Mouse (Mus musculus) hindbrain, embryonic 15.5 days (tissue): ENCODE data around the gene Cfap45. TPM values are rescaled to one million over a fixed set of nuclear protein-coding genes. Genes with fewer than 3 reads are reported as not detected.

Source experiments
- ATAC-seq: fragments of 200-750 bp; cut with Nextera tagmentation; 2 replicates; pipeline ENCODE4 v1.8.0; 2017; ENCODE audit warnings: low read depth, moderate number of reproducible peaks, moderate TSS enrichment; ENCODE audit not compliant: low FRiP score
- H3K27ac ChIP-seq: fragments of 300-500 bp; sonication (generic); replicated peaks from 2 replicates; pipeline ENCODE4 v1.5.1; 2015; ENCODE audit warnings: mild to moderate bottlenecking, inconsistent platforms
- H3K27me3 ChIP-seq: fragments of 300-500 bp; sonication (generic); 2 replicates; pipeline ENCODE4 v1.6.1; 2015; ENCODE audit warnings: control low read depth, inconsistent platforms
- H3K36me3 ChIP-seq: fragments of 300-500 bp; sonication (generic); 2 replicates; pipeline ENCODE4 v1.6.1; 2015; ENCODE audit warnings: control low read depth, inconsistent platforms
- H3K4me1 ChIP-seq: fragments of 300-500 bp; sonication (generic); replicated peaks from 2 replicates; pipeline ENCODE4 v1.6.1; 2015; ENCODE audit warnings: control low read depth, inconsistent platforms
- H3K4me2 ChIP-seq: fragments of 300-500 bp; sonication (generic); 2 replicates; pipeline ENCODE4 v1.6.1; 2015; ENCODE audit warnings: moderate library complexity, mild to moderate bottlenecking, inconsistent platforms
- H3K4me3 ChIP-seq: fragments of 300-500 bp; sonication (generic); 2 replicates; pipeline ENCODE4 v1.5.1; 2015; ENCODE audit warnings: mild to moderate bottlenecking, inconsistent platforms
- H3K9ac ChIP-seq: fragments of 300-500 bp; sonication (generic); 2 replicates; pipeline ENCODE4 v1.6.1; 2015; ENCODE audit warnings: inconsistent platforms
- H3K9me3 ChIP-seq: fragments of 300-500 bp; sonication (generic); 2 replicates; pipeline ENCODE4 v1.6.1; 2016; ENCODE audit warnings: control low read depth, inconsistent platforms
- WGBS: fragments of 180-500 bp; shearing (Covaris S2); methylation state at CpG from one replicate; pipeline ENCODE4 v1.1.7; 2015; 5-methylcytosine and 5-hydroxymethylcytosine counted together
- polyA plus RNA-seq: library from polyadenylated mRNA; unstranded; fragments of >200 nt; fragmentation: Nextera tagmentation; extraction: Ambion mirVana; gene quantifications from 2 replicates; pipeline ENCODE4 v1.2.1, GENCODE M21; 2015

Gene Cfap45
- polyA plus RNA-seq, 1 experiment from 2014 or later: 4.6 TPM

DNA sequence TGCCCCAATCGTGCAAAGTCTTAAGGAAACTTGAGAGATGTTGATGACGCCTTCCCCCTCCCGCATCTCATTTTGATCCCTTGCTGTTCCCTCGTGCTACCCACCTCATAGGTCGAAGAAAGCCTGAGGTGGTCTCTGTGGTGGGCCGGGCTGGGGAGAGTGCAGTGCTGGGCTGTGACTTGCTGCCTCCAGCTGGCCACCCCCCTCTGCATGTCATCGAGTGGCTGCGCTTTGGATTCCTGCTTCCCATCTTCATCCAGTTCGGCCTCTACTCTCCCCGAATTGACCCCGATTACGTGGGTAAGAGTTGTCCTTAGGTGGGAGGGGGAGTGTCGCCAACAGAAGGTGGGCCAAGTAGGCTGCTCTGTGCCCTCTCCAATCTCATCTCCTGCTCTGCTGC lies 35.9 kb upstream of the Cfap45 start:
- H3K9me3 ChIP-seq: no peaks in the 10 kb centered on the region
- WGBS: 53% methylated on average over 13 of the region's 13 CpGs

DNA sequence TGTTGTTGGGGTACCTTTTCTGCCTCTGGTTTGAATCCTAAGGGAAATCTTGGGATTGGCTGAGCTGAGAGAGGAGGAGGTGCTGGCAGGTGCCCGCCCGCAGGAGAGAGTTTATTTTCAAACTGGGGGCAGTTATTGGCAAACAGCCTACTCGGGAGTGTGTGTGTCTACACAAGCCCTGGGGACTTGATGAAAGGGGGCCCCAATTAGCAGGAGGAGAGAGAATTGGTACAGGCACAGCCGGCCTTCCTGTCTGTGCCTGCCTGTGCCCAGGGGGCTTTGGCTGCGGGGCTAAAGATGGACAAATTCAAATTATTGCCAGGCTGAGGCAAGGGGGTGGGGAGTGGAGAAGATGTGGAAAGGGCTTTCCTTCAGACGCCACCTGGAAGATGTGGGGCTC lies 34.8 kb upstream of the Cfap45 start:
- no peaks in the 10 kb centered on the region for H3K27me3 ChIP-seq
- no peaks in the 10 kb centered on the region for H3K36me3 ChIP-seq
- H3K27ac ChIP-seq: no peak overlapping the region; the same call in 1 of the 2 replicates
- H3K4me2 ChIP-seq: peak overlapping the region; percentile 86
- no peaks in the 10 kb centered on the region for H3K9me3 ChIP-seq
- ATAC-seq: no peak
- WGBS: 11% methylated on average over 6 of the region's 6 CpGs
- H3K9ac ChIP-seq: peak overlapping the region; percentile 30
- peaks cover 73% of the 10 kb centered on the region for H3K4me1 ChIP-seq
- H3K4me3 ChIP-seq: peak overlapping the region; percentile 14

More for the DNA sequence above, 35.9 kb upstream of the Cfap45 start:
- H3K4me3 ChIP-seq: peak overlapping the region; percentile 53
- peak overlapping the region; percentile 86 for H3K4me2 ChIP-seq
- H3K4me1 ChIP-seq: peaks cover 63% of the 10 kb centered on the region
- no peak for ATAC-seq
- H3K27ac ChIP-seq: no peak overlapping the region
- H3K36me3 ChIP-seq: no peaks in the 10 kb centered on the region
- 0 out of 2 replicates have a peak, but pooled peaks cover 4% of the 10 kb centered on the region for H3K27me3 ChIP-seq
- peak overlapping the region; percentile 4; the same call in 1 of the 2 replicates for H3K9ac ChIP-seq

DNA sequence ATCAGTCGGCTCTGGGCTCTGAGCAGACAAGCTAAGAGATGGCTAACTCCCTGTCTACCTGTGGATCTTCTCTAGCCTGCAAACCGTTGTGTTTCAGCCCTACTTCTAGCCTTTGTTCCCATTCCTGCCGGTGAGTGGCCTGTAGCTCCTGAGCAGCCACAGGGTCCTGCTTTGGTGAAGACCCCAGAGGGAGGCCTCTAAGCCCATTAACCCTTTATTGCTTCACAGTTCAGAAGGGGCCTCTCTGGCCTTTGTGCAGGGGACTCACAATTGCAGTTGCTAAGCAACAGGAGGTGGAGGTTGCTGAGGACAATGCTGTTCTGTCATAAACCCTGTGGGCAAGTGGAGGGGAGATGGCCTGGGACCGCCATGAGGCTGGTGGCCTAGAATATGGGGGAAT lies 34.4 kb upstream of the Cfap45 start:
- H3K27ac ChIP-seq: no peak overlapping the region; the same call in 1 of the 2 replicates
- no peaks in the 10 kb centered on the region for H3K9me3 ChIP-seq
- peak overlapping the region; percentile 86 for H3K4me2 ChIP-seq
- peak overlapping the region; percentile 14 for H3K4me3 ChIP-seq
- WGBS: 12% methylated on average over 4 of the region's 4 CpGs
- peak overlapping the region; percentile 30 for H3K9ac ChIP-seq
- H3K27me3 ChIP-seq: no peaks in the 10 kb centered on the region
- H3K4me1 ChIP-seq: peaks cover 70% of the 10 kb centered on the region
- ATAC-seq: no peak
- H3K36me3 ChIP-seq: no peaks in the 10 kb centered on the region

DNA sequence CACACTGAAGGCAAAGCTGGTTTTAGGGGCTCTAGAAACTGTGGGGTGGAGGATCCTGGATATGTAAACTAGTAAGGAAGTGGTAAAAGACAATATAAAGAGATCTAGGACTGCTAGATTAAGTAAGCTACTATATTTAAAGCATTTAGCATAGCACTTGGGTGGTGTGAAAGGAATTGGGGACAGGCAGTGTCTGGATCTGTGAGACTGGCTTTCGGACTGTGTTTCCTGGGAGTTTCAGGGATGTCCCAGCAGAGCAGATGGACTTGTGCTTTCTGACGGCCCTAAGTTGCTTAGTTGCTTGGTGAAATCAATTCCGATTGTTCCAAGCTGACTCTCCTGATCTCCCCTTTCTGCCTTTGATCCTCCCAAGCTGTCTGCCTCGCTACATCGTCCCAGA lies 34.0 kb upstream of the Cfap45 start:
- Histone ChIP-seq H3K9ac (peak overlapping the region; percentile 18; the same call in 1 of the 2 replicates), H3K9me3 (no peaks in the 10 kb centered on the region), H3K4me1 (peaks cover 66% of the 10 kb centered on the region), H3K27me3 (no peaks in the 10 kb centered on the region), H3K4me2 (peak overlapping the region; percentile 86), H3K36me3 (peaks cover 1% of the 10 kb centered on the region; the same call in 1 of the 2 replicates), H3K4me3 (peak overlapping the region; percentile 14; the same call in 1 of the 2 replicates), H3K27ac (no peak overlapping the region)
- 39% methylated on average over 5 of the region's 5 CpGs for WGBS
- no peak for ATAC-seq

DNA sequence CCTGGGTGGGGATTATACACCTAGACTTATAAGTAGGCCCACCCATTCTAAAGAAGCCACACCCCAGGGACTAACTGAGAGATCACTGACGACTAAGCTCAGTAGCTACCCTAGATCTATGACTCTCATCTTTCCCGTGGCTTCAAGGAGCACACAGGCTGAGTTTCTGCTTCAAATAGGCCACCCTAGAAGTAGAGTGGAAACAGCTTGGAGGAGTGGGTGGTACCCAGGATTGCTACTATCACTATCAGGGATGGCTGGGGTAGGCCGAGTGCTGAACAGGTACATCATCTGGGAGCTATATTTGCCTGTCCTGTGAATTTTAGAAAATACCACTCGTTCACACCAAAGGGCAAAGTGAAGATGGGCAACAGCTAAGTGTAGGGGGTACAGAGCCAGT lies 32.7 kb upstream of the Cfap45 start:
- Histone ChIP-seq H3K9me3 (no peaks in the 10 kb centered on the region), H3K4me2 (no peak overlapping the region), H3K27ac (no peak overlapping the region), H3K36me3 (peaks cover 6% of the 10 kb centered on the region; the same call in 1 of the 2 replicates), H3K4me1 (peaks cover 60% of the 10 kb centered on the region), H3K27me3 (no peaks in the 10 kb centered on the region), H3K4me3 (no peak overlapping the region), H3K9ac (no peak overlapping the region)
- ATAC-seq: no peak
- 92% methylated on average over 4 of the region's 4 CpGs for WGBS

DNA sequence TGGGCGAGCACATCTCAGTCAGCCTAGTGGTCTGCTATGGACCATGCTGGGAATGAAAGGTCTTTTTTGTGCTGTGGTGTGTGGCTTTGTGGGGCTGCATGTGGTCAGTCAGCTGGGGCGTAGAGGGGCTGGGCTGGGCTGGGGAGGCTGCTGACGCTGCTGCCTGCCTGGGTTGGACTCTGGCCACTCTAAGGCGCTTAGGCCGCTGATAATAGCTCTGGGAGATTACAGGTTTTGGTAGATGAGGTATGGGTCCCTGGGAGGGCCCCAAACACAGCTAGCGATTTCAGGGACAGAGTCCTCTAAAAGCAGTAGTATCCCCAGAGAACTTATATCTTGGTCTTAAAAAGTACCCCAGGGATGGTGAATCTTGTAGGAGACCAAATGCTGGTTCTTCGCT lies 31.8 kb upstream of the Cfap45 start:
- Histone ChIP-seq H3K27ac (no peak overlapping the region), H3K4me3 (no peak overlapping the region), H3K9me3 (no peaks in the 10 kb centered on the region), H3K27me3 (no peaks in the 10 kb centered on the region), H3K9ac (no peak overlapping the region), H3K36me3 (peaks cover 6% of the 10 kb centered on the region; the same call in 1 of the 2 replicates), H3K4me2 (no peak overlapping the region), H3K4me1 (peaks cover 50% of the 10 kb centered on the region)
- ATAC-seq: no peak
- WGBS: 84% methylated on average over 7 of the region's 7 CpGs

DNA sequence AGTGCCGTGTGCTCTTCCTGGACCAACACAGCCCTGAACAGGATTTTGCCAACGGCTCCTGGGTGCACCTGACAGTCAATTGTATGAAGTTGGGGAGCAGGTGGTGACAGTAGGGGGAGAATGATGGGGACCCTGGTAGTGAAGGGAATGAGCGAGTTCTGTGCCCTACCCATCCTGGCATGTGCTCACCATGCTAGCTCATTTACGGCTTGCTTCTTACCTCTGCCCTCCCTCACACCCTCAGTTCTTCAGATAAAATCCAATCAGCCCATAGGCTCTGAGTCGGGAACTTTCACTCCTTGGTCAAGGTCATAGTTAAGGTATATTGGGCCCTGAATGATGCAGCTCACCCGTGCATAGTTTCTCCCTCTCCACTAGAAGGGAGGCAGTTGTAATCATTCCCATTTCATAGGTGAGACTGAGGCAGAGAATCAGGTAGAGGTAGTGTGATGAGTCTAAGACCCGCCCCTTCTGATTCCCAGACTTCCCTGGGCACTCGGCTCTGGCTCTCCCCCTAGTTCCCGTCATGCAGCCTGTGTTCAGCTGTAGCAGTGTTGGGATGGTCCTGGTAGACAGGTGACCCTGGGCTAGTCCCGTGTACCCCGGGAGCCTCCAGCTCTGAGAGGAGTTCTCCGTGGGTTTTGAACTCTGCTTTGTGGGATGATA lies 30.9 kb upstream of the Cfap45 start:
- Histone ChIP-seq H3K27ac (no peak overlapping the region), H3K4me1 (peaks cover 41% of the 10 kb centered on the region), H3K9me3 (no peaks in the 10 kb centered on the region), H3K4me2 (peak overlapping the region; percentile 56), H3K4me3 (no peak overlapping the region), H3K36me3 (peaks cover 6% of the 10 kb centered on the region; the same call in 1 of the 2 replicates), H3K27me3 (no peaks in the 10 kb centered on the region), H3K9ac (peak overlapping the region; percentile 35)
- WGBS: 61% methylated on average over 12 of the region's 12 CpGs
- ATAC-seq: peak; percentile 44; the same call in 1 of the 2 replicates

DNA sequence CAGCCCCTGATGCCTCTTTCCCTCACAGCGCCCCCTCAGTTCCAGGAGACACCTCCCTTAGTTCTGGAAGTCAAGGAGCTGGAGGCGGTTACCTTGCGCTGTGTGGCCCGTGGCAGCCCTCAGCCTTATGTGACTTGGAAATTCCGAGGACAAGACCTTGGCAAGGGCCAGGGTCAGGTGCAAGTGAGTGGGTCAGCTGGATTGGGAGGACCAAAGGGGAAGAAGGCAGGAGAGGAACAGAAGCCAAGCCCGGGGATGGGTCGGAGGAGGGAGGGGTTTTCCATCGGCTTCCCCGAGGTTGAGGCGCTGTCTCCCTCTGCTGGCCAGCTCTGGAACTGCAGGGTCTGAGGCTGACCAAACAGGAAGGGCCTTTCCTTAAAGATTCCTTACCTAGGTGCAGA lies 30.3 kb upstream of the Cfap45 start:
- Histone ChIP-seq H3K36me3 (peaks cover 6% of the 10 kb centered on the region; the same call in 1 of the 2 replicates), H3K4me1 (peaks cover 36% of the 10 kb centered on the region), H3K27ac (no peak overlapping the region), H3K4me2 (peak overlapping the region; percentile 56), H3K4me3 (peak overlapping the region; percentile 28), H3K9ac (peak overlapping the region; percentile 35), H3K27me3 (no peaks in the 10 kb centered on the region), H3K9me3 (no peaks in the 10 kb centered on the region)
- ATAC-seq: peak; percentile 46
- 7% methylated on average over 10 of the region's 10 CpGs for WGBS

DNA sequence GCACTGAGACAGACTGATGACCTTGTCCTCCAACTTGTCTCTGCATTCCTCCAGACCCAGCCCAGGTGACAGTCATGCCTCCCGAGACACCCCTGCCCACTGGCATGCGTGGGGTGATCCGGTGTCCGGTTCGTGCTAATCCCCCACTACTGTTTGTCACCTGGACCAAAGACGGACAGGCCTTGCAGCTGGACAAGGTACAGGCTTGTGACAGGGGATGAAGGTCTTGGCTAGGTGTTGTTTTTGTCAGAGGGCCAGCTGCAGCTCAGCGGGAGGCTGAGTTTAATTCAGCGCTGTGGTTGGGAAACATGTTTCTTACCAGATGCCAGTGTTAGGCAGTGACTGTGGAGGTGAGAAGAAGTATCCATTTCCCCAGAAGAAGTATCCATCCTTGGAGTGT lies 28.6 kb upstream of the Cfap45 start:
- H3K9ac ChIP-seq: no peak overlapping the region
- no peaks in the 10 kb centered on the region for H3K27me3 ChIP-seq
- no peak for ATAC-seq
- H3K4me1 ChIP-seq: peaks cover 18% of the 10 kb centered on the region
- 87% methylated on average over 8 of the region's 8 CpGs for WGBS
- no peaks in the 10 kb centered on the region for H3K9me3 ChIP-seq
- no peak overlapping the region for H3K4me2 ChIP-seq
- no peak overlapping the region for H3K4me3 ChIP-seq
- H3K27ac ChIP-seq: no peak overlapping the region
- H3K36me3 ChIP-seq: peaks cover 10% of the 10 kb centered on the region

DNA sequence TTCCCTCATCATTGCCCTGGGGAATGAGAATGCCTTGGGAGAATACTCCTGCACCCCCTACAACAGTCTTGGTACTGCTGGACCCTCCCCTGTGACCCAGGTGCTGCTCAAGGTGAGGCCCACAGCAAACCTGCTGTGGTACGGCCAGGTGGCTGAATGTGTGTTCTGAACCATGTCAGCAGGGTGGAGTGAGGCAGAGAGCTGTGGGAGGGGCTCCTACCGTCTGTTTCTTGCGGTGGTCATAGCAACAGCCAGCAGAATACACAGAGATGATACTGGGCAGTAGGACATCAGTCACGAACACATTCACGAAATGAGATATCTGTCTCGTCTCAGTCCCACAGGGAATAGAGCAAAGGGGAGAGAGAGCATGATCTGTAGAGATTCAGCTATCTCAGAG lies 27.1 kb upstream of the Cfap45 start:
- H3K36me3 ChIP-seq: peaks cover 18% of the 10 kb centered on the region
- no peak overlapping the region for H3K4me2 ChIP-seq
- H3K9ac ChIP-seq: no peak overlapping the region
- H3K27ac ChIP-seq: no peak overlapping the region
- no peak for ATAC-seq
- peaks cover 8% of the 10 kb centered on the region; the same call in 1 of the 2 replicates for H3K27me3 ChIP-seq
- 58% methylated on average over 6 of the region's 6 CpGs for whole genome bisulfite sequencing
- H3K9me3 ChIP-seq: no peaks in the 10 kb centered on the region
- no peak overlapping the region for H3K4me3 ChIP-seq
- H3K4me1 ChIP-seq: peaks cover 11% of the 10 kb centered on the region

DNA sequence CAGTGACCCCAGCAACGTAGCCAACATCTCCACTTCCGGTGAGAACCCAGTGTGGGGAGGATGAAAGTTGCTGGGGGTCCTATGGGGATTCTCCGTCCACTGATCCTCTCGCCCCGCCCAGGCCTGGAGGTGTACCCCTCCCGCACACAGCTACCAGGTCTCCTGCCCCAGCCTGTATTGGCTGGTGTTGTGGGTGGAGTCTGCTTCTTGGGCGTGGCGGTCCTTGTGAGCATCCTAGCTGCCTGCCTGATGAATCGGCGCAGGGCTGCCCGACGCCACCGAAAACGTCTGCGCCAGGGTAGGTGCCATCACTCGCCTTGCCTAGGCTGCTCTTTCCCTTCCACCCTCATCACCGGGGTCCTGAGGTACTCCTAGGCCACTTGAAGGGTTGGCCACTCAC lies 24.6 kb upstream of the Cfap45 start:
- H3K9me3 ChIP-seq: no peaks in the 10 kb centered on the region
- no peak overlapping the region for H3K4me3 ChIP-seq
- peaks cover 14% of the 10 kb centered on the region for H3K4me1 ChIP-seq
- no peak overlapping the region for H3K4me2 ChIP-seq
- H3K9ac ChIP-seq: no peak overlapping the region
- WGBS: 85% methylated on average over 17 of the region's 17 CpGs
- ATAC-seq: no peak
- no peak overlapping the region for H3K27ac ChIP-seq
- H3K27me3 ChIP-seq: peaks cover 23% of the 10 kb centered on the region
- H3K36me3 ChIP-seq: peaks cover 18% of the 10 kb centered on the region

DNA sequence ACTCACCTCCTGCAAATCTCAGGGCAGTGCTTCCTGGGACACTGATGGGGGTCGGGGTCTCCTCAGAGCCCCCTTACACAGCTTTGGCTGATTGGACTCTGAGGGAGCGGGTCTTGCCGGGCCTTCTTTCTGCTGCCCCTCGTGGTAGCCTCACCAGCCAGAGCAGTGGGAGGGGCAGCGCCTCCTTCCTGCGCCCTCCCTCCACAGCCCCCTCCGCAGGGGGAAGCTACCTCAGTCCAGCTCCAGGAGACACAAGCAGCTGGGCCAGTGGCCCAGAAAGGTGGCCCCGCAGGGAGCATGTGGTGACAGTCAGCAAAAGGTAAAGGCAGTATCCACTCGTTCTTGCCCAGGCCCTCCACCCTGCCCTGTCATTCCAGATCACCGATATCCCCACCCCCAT lies 23.2 kb upstream of the Cfap45 start:
- WGBS: 84% methylated on average over 10 of the region's 10 CpGs
- Histone ChIP-seq H3K4me3 (no peak overlapping the region), H3K4me2 (no peak overlapping the region), H3K9me3 (no peaks in the 10 kb centered on the region), H3K9ac (no peak overlapping the region), H3K36me3 (peaks cover 12% of the 10 kb centered on the region), H3K27me3 (peaks cover 25% of the 10 kb centered on the region), H3K4me1 (peaks cover 22% of the 10 kb centered on the region), H3K27ac (no peak overlapping the region)
- no peak for ATAC-seq
